Mouse (Mus musculus): Measurements from ENCODE around the gene Rpl23a. TPM values are rescaled to one million over a fixed set of nuclear protein-coding genes. Genes with fewer than 3 reads are reported as not detected.

Rpl23a gene
- polyA plus RNA-seq (2014; fragmentation: Nextera tagmentation; extraction: Ambion mirVana), result 1,094 and 1,161 TPM in 2 replicates

- H3K4me2 ChIP-seq (ENCODE audit: low read depth, low read length, severe bottlenecking), result peak within 1 kb of the TSS; percentile 70
- no peaks in the 10 kb centered on the region for H3K9me3 ChIP-seq (ENCODE audit: control insufficient read depth, low read length)
- DNase-seq (ENCODE audit: low spot score), result peak; percentile 88
- H3K4me1 ChIP-seq (replicated peaks; ENCODE audit: control insufficient read depth, insufficient read depth, low read length), result peaks cover 21% of the 10 kb centered on the region
- H3K27ac ChIP-seq (ENCODE audit: low read depth, low read length), result peak within 1 kb of the TSS; percentile 85
- H3K27me3 ChIP-seq (ENCODE audit: control insufficient read depth, insufficient read depth, low read length), result no peaks in the 10 kb centered on the region
- H3K9ac ChIP-seq (ENCODE audit: low read length), result peak within 1 kb of the TSS; percentile 96
- peaks cover 4% of the 10 kb centered on the region for H3K36me3 ChIP-seq (ENCODE audit: control insufficient read depth, insufficient read depth, low read length)
- H3K4me3 ChIP-seq (ENCODE audit: low read depth, low read length), result peak within 1 kb of the TSS; percentile 92
- WGBS, result under 1% methylated on average over 38 of the region's 38 CpGs
- ATAC-seq (replicated peaks; ENCODE audit: low FRiP score), result peak; percentile 91
Measured at GRCm38 (mm10) chr11:78182961-78183844, at the start of gene Rpl23a. Rpl23a (minus strand) TSS chr11:78183584.

- H3K4me2 ChIP-seq (ENCODE audit: low read depth, low read length, severe bottlenecking), result no peak overlapping the region
- ATAC-seq (replicated peaks; ENCODE audit: low FRiP score) (no peak), DNase-seq (ENCODE audit: low spot score) (no peak)
- H3K9ac ChIP-seq (ENCODE audit: low read length), result no peak overlapping the region
- no peak overlapping the region for H3K4me3 ChIP-seq (ENCODE audit: low read depth, low read length)
- WGBS, result 94% methylated on average over 6 of the region's 6 CpGs
- H3K27ac ChIP-seq (ENCODE audit: low read depth, low read length), result no peak overlapping the region
- H3K36me3 ChIP-seq (ENCODE audit: control insufficient read depth, insufficient read depth, low read length), result peaks cover 28% of the 10 kb centered on the region
- H3K27me3 ChIP-seq (ENCODE audit: control insufficient read depth, insufficient read depth, low read length), result no peaks in the 10 kb centered on the region
- no peaks in the 10 kb centered on the region for H3K4me1 ChIP-seq (replicated peaks; ENCODE audit: control insufficient read depth, insufficient read depth, low read length)
- H3K9me3 ChIP-seq (ENCODE audit: control insufficient read depth, low read length), result no peaks in the 10 kb centered on the region
Measured at GRCm38 (mm10) chr11:78231518-78231917, 48.1 kb upstream of the Rpl23a start.

GRCm38 (mm10) chr11:78223586-78223985 lies 40.2 kb upstream of the Rpl23a start:
- 100% methylated on average over 4 of the region's 4 CpGs for WGBS
- Histone ChIP-seq H3K36me3 (ENCODE audit: control insufficient read depth, insufficient read depth, low read length) (peaks cover 32% of the 10 kb centered on the region), H3K9ac (ENCODE audit: low read length) (no peak overlapping the region), H3K9me3 (ENCODE audit: control insufficient read depth, low read length) (no peaks in the 10 kb centered on the region), H3K4me2 (ENCODE audit: low read depth, low read length, severe bottlenecking) (no peak overlapping the region), H3K4me3 (ENCODE audit: low read depth, low read length) (no peak overlapping the region), H3K4me1 (replicated peaks; ENCODE audit: control insufficient read depth, insufficient read depth, low read length) (no peaks in the 10 kb centered on the region), H3K27me3 (ENCODE audit: control insufficient read depth, insufficient read depth, low read length) (no peaks in the 10 kb centered on the region), H3K27ac (ENCODE audit: low read depth, low read length) (no peak overlapping the region)
- no peak for ATAC-seq (replicated peaks; ENCODE audit: low FRiP score)
- no peak for DNase-seq (ENCODE audit: low spot score)

- Histone ChIP-seq H3K36me3 (ENCODE audit: control insufficient read depth, insufficient read depth, low read length) (peaks cover 25% of the 10 kb centered on the region), H3K4me3 (ENCODE audit: low read depth, low read length) (no peak overlapping the region), H3K9me3 (ENCODE audit: control insufficient read depth, low read length) (no peaks in the 10 kb centered on the region), H3K9ac (ENCODE audit: low read length) (no peak overlapping the region), H3K4me2 (ENCODE audit: low read depth, low read length, severe bottlenecking) (no peak overlapping the region), H3K4me1 (replicated peaks; ENCODE audit: control insufficient read depth, insufficient read depth, low read length) (no peaks in the 10 kb centered on the region), H3K27me3 (ENCODE audit: control insufficient read depth, insufficient read depth, low read length) (no peaks in the 10 kb centered on the region), H3K27ac (ENCODE audit: low read depth, low read length) (no peak overlapping the region)
- WGBS, result 93% methylated on average over 11 of the region's 11 CpGs
- DNase-seq (ENCODE audit: low spot score), result no peak
- no peak for ATAC-seq (replicated peaks; ENCODE audit: low FRiP score)
Measured at GRCm38 (mm10) chr11:78215709-78216317, 32.4 kb upstream of the Rpl23a start.

DNA sequence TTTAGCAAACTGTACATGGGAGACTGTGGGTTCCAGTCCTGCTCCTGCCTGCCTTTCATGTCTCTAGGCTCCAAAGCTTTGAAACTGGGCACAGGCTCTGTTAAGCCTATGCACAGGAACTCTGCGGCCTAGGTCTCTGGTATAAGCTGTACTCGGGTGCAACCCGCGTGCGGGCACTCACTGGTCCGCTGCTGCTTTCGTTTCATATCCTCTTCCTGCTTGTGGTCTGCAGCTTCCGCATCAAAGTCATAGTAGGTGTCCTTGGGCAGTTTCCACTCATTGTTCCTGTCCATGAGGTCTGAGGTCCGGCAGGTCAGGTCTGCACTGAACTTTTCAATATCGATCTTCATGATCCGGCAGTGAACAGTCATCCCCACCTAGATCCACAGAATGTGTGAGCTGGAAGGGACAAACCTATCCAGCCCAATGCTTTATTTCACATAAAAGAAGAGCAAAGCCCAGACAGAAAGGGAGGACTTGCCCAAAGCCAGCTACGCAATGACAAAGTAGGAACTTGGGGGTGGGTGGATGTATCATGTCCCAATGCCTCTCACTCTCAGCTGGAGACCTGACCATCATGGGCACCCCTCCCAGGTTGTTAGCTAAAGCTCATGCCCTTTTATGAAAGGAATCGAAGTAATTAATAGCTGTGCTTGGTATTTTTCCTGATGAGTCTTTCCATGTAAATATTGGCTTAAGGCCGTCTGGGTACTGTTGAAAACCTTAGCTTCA lies 29.9 kb upstream of the Rpl23a start:
- H3K36me3 ChIP-seq (ENCODE audit: control insufficient read depth, insufficient read depth, low read length), result peaks cover 30% of the 10 kb centered on the region
- H3K9me3 ChIP-seq (ENCODE audit: control insufficient read depth, low read length), result no peaks in the 10 kb centered on the region
- no peak overlapping the region for H3K27ac ChIP-seq (ENCODE audit: low read depth, low read length)
- H3K27me3 ChIP-seq (ENCODE audit: control insufficient read depth, insufficient read depth, low read length), result no peaks in the 10 kb centered on the region
- no peak for ATAC-seq (replicated peaks; ENCODE audit: low FRiP score)
- no peak overlapping the region for H3K4me3 ChIP-seq (ENCODE audit: low read depth, low read length)
- no peak overlapping the region for H3K9ac ChIP-seq (ENCODE audit: low read length)
- DNase-seq (ENCODE audit: low spot score), result no peak
- H3K4me1 ChIP-seq (replicated peaks; ENCODE audit: control insufficient read depth, insufficient read depth, low read length), result no peaks in the 10 kb centered on the region
- 96% methylated on average over 14 of the region's 14 CpGs for WGBS
- H3K4me2 ChIP-seq (ENCODE audit: low read depth, low read length, severe bottlenecking), result no peak overlapping the region

GRCm38 (mm10) chr11:78211513-78211912 lies 28.1 kb upstream of the Rpl23a start:
- no peak for DNase-seq (ENCODE audit: low spot score)
- no peak for ATAC-seq (replicated peaks; ENCODE audit: low FRiP score)

GRCm38 (mm10) chr11:78210615-78211014 lies 27.2 kb upstream of the Rpl23a start:
- Histone ChIP-seq H3K9ac (ENCODE audit: low read length) (no peak overlapping the region), H3K36me3 (ENCODE audit: control insufficient read depth, insufficient read depth, low read length) (peaks cover 32% of the 10 kb centered on the region), H3K27me3 (ENCODE audit: control insufficient read depth, insufficient read depth, low read length) (no peaks in the 10 kb centered on the region), H3K4me1 (replicated peaks; ENCODE audit: control insufficient read depth, insufficient read depth, low read length) (no peaks in the 10 kb centered on the region), H3K27ac (ENCODE audit: low read depth, low read length) (no peak overlapping the region), H3K4me3 (ENCODE audit: low read depth, low read length) (no peak overlapping the region), H3K4me2 (ENCODE audit: low read depth, low read length, severe bottlenecking) (no peak overlapping the region), H3K9me3 (ENCODE audit: control insufficient read depth, low read length) (no peaks in the 10 kb centered on the region)
- no peak for ATAC-seq (replicated peaks; ENCODE audit: low FRiP score)
- no peak for DNase-seq (ENCODE audit: low spot score)
- 85% methylated on average over 7 of the region's 7 CpGs for WGBS

More at GRCm38 (mm10) chr11:78211513-78211912, 28.1 kb upstream of the Rpl23a start:
- WGBS, result 83% methylated on average over 5 of the region's 5 CpGs
- H3K4me3 ChIP-seq (ENCODE audit: low read depth, low read length), result no peak overlapping the region
- no peaks in the 10 kb centered on the region for H3K27me3 ChIP-seq (ENCODE audit: control insufficient read depth, insufficient read depth, low read length)
- no peaks in the 10 kb centered on the region for H3K4me1 ChIP-seq (replicated peaks; ENCODE audit: control insufficient read depth, insufficient read depth, low read length)
- H3K4me2 ChIP-seq (ENCODE audit: low read depth, low read length, severe bottlenecking), result no peak overlapping the region
- H3K9me3 ChIP-seq (ENCODE audit: control insufficient read depth, low read length), result no peaks in the 10 kb centered on the region
- H3K9ac ChIP-seq (ENCODE audit: low read length), result no peak overlapping the region
- no peak overlapping the region for H3K27ac ChIP-seq (ENCODE audit: low read depth, low read length)
- peaks cover 30% of the 10 kb centered on the region for H3K36me3 ChIP-seq (ENCODE audit: control insufficient read depth, insufficient read depth, low read length)

- DNase-seq (ENCODE audit: low spot score) (no peak), ATAC-seq (replicated peaks; ENCODE audit: low FRiP score) (no peak)
- Histone ChIP-seq H3K9me3 (ENCODE audit: control insufficient read depth, low read length) (no peaks in the 10 kb centered on the region), H3K4me3 (ENCODE audit: low read depth, low read length) (no peak overlapping the region), H3K36me3 (ENCODE audit: control insufficient read depth, insufficient read depth, low read length) (peaks cover 29% of the 10 kb centered on the region), H3K27me3 (ENCODE audit: control insufficient read depth, insufficient read depth, low read length) (no peaks in the 10 kb centered on the region), H3K27ac (ENCODE audit: low read depth, low read length) (no peak overlapping the region), H3K9ac (ENCODE audit: low read length) (no peak overlapping the region), H3K4me1 (replicated peaks; ENCODE audit: control insufficient read depth, insufficient read depth, low read length) (no peaks in the 10 kb centered on the region), H3K4me2 (ENCODE audit: low read depth, low read length, severe bottlenecking) (no peak overlapping the region)
- WGBS, result 94% methylated on average over 6 of the region's 6 CpGs
Measured at GRCm38 (mm10) chr11:78209886-78210285, 26.5 kb upstream of the Rpl23a start.

Measured in forebrain, embryonic 11.5 days (tissue).